Mouse (Mus musculus) lung, postnatal 0 days (tissue): ENCODE measurements around the gene Prkag2. TPM values are rescaled to one million over a fixed set of nuclear protein-coding genes. Genes with fewer than 3 reads are reported as not detected.
A peak's percentile ranks its signal among the peaks of the same experiment; 100 is the strongest.

Experiments
- ATAC-seq: fragments of 200-750 bp; cut with Nextera tagmentation; 2 replicates; pipeline ENCODE4 v1.8.0; 2017; ENCODE audit warnings: moderate library complexity
- DNase-seq: peaks from one replicate; pipeline ENCODE4 v3.0.0-alpha.2; 2016; ENCODE audit warnings: low spot score
- H3K27ac ChIP-seq: fragments of 300-500 bp; sonication (generic); 2 replicates; pipeline ENCODE4 v1.5.1; 2014; ENCODE audit warnings: antibody characterized with exemption, mild to moderate bottlenecking, low read length, mixed read lengths
- H3K27me3 ChIP-seq: fragments of 300-500 bp; sonication (generic); replicated peaks from 2 replicates; pipeline ENCODE4 v1.6.1; 2014; ENCODE audit warnings: low read length, mixed read lengths; ENCODE audit not compliant: insufficient read depth
- H3K36me3 ChIP-seq: fragments of 300-500 bp; sonication (generic); 2 replicates; pipeline ENCODE4 v1.6.1; 2014; ENCODE audit warnings: low read length, mixed read lengths; ENCODE audit not compliant: insufficient read depth
- H3K4me1 ChIP-seq: fragments of 300-500 bp; sonication (generic); 2 replicates; pipeline ENCODE4 v1.6.1; 2014; ENCODE audit warnings: antibody characterized with exemption, low read depth, low read length, mixed read lengths; ENCODE audit not compliant: insufficient read depth
- H3K4me2 ChIP-seq: fragments of 300-500 bp; sonication (generic); replicated peaks from 2 replicates; pipeline ENCODE4 v1.6.1; 2014; ENCODE audit warnings: low read depth, mild to moderate bottlenecking, low read length, moderate library complexity, mixed read lengths
- H3K4me3 ChIP-seq: fragments of 300-500 bp; sonication (generic); 2 replicates; pipeline ENCODE4 v1.5.1; 2014; ENCODE audit warnings: low read depth, low read length
- H3K9ac ChIP-seq: fragments of 300-500 bp; sonication (generic); replicated peaks from 2 replicates; pipeline ENCODE4 v1.6.1; 2014; ENCODE audit warnings: low read depth, mild to moderate bottlenecking
- H3K9me3 ChIP-seq: fragments of 300-500 bp; sonication (generic); 2 replicates; pipeline ENCODE4 v1.6.1; 2016; ENCODE audit warnings: low read length, mixed read lengths
- CTCF ChIP-seq: IDR thresholded peaks from 2 replicates; pipeline ENCODE4 v1.5.1; 2016; ENCODE audit warnings: antibody characterized with exemption, mild to moderate bottlenecking
- EP300 ChIP-seq: IDR thresholded peaks from 2 replicates; pipeline ENCODE4 v1.6.1; 2016; ENCODE audit warnings: antibody characterized with exemption, mild to moderate bottlenecking, control low read depth
- WGBS: fragments of 180-500 bp; shearing (Covaris S2); extraction: QIAGEN DNeasy Blood & Tissue Kit; methylation state at CpG from one replicate; pipeline ENCODE4 v1.1.7; 2014; 5-methylcytosine and 5-hydroxymethylcytosine counted together
- polyA plus RNA-seq: library from polyadenylated mRNA; unstranded; fragments of >200 nt; fragmentation: Nextera tagmentation; extraction: Ambion mirVana; gene quantifications from 2 replicates; pipeline ENCODE4 v1.2.1, GENCODE M21; 2015

Gene Prkag2
- polyA plus RNA-seq, 1 experiment from 2014 or later = 16.2 TPM

- TF ChIP-seq EP300 = no peak
- TF ChIP-seq CTCF = no peak
- H3K27ac ChIP-seq = no peak overlapping the region
Observed at GRCm38 (mm10) chr5:24976236-24976635, 124.2 kb downstream of the Prkag2 start.

GRCm38 (mm10) chr5:24975100-24975499 lies 125.3 kb downstream of the Prkag2 start:
- TF ChIP-seq CTCF = 0 out of 2 replicates have a peak, but pooled peaks have one; percentile 7
- no peak for TF ChIP-seq EP300
- H3K27me3 ChIP-seq = no peaks in the 10 kb centered on the region
- H3K27ac ChIP-seq = no peak overlapping the region
- no peak overlapping the region for H3K4me3 ChIP-seq
- no peaks in the 10 kb centered on the region for H3K4me1 ChIP-seq
- H3K36me3 ChIP-seq = no peaks in the 10 kb centered on the region
- ATAC-seq (no peak), DNase-seq (no peak)
- no peak overlapping the region for H3K9ac ChIP-seq
- no peaks in the 10 kb centered on the region for H3K9me3 ChIP-seq
- no peak overlapping the region for H3K4me2 ChIP-seq
- 62% methylated on average over 7 of the region's 7 CpGs for WGBS

More at GRCm38 (mm10) chr5:24976236-24976635, 124.2 kb downstream of the Prkag2 start:
- Histone ChIP-seq H3K9ac (no peak overlapping the region), H3K36me3 (no peaks in the 10 kb centered on the region), H3K4me3 (no peak overlapping the region), H3K27me3 (no peaks in the 10 kb centered on the region), H3K4me2 (no peak overlapping the region), H3K9me3 (no peaks in the 10 kb centered on the region), H3K4me1 (no peaks in the 10 kb centered on the region)
- DNase-seq (no peak), ATAC-seq (no peak)
- 71% methylated on average over 12 of the region's 12 CpGs for WGBS

- Histone ChIP-seq H3K27ac (no peak overlapping the region), H3K9me3 (no peaks in the 10 kb centered on the region), H3K36me3 (no peaks in the 10 kb centered on the region), H3K4me1 (no peaks in the 10 kb centered on the region), H3K4me2 (no peak overlapping the region), H3K4me3 (no peak overlapping the region), H3K27me3 (no peaks in the 10 kb centered on the region), H3K9ac (no peak overlapping the region)
- WGBS = 83% methylated on average over 9 of the region's 9 CpGs
- TF ChIP-seq EP300 (no peak), CTCF (no peak)
- ATAC-seq = no peak
- DNase-seq = no peak
Observed at GRCm38 (mm10) chr5:24973672-24974225, 126.7 kb downstream of the Prkag2 start.

- Histone ChIP-seq H3K9me3 (no peaks in the 10 kb centered on the region), H3K4me2 (no peak overlapping the region), H3K4me1 (no peaks in the 10 kb centered on the region), H3K4me3 (no peak overlapping the region), H3K27me3 (no peaks in the 10 kb centered on the region), H3K9ac (no peak overlapping the region), H3K27ac (no peak overlapping the region), H3K36me3 (no peaks in the 10 kb centered on the region)
- 31% methylated on average over 13 of the region's 13 CpGs for WGBS
- TF ChIP-seq CTCF (no peak), EP300 (no peak)
- DNase-seq (peak; percentile 67), ATAC-seq (peak; percentile 73)
Observed at GRCm38 (mm10) chr5:24973228-24973627, 127.2 kb downstream of the Prkag2 start.

GRCm38 (mm10) chr5:24970552-24971275 lies 129.7 kb downstream of the Prkag2 start:
- no peak overlapping the region for H3K4me3 ChIP-seq
- ATAC-seq (no peak), DNase-seq (no peak)
- WGBS = 83% methylated on average over 8 of the region's 8 CpGs
- H3K36me3 ChIP-seq = no peaks in the 10 kb centered on the region
- no peaks in the 10 kb centered on the region for H3K27me3 ChIP-seq
- H3K9me3 ChIP-seq = no peaks in the 10 kb centered on the region
- no peak overlapping the region for H3K27ac ChIP-seq
- H3K4me2 ChIP-seq = no peak overlapping the region
- TF ChIP-seq CTCF = no peak
- TF ChIP-seq EP300 = no peak
- no peaks in the 10 kb centered on the region for H3K4me1 ChIP-seq
- no peak overlapping the region for H3K9ac ChIP-seq

- H3K36me3 ChIP-seq = no peaks in the 10 kb centered on the region
- H3K4me3 ChIP-seq = no peak overlapping the region
- H3K4me2 ChIP-seq = no peak overlapping the region
- H3K27me3 ChIP-seq = no peaks in the 10 kb centered on the region
- TF ChIP-seq CTCF (0 out of 2 replicates have a peak, but pooled peaks have one; percentile 9), EP300 (no peak)
- 51% methylated on average over 9 of the region's 11 CpGs for WGBS
- no peak overlapping the region for H3K27ac ChIP-seq
- no peak for ATAC-seq
- no peaks in the 10 kb centered on the region for H3K9me3 ChIP-seq
- no peak overlapping the region for H3K9ac ChIP-seq
- H3K4me1 ChIP-seq = no peaks in the 10 kb centered on the region
- no peak for DNase-seq
Observed at GRCm38 (mm10) chr5:24969241-24969880, 131.1 kb downstream of the Prkag2 start.
